Mouse (Mus musculus) adipocyte (in vitro differentiated cells): Measurements from ENCODE around the gene Rfc5.
A peak's percentile ranks its signal among the peaks of the same experiment; 100 is the strongest.

Experiments
- DNase-seq: peaks from one replicate; pipeline ENCODE4 v3.0.0-alpha.2; 2016; ENCODE audit warnings: low spot score

Gene Rfc5

DNA sequence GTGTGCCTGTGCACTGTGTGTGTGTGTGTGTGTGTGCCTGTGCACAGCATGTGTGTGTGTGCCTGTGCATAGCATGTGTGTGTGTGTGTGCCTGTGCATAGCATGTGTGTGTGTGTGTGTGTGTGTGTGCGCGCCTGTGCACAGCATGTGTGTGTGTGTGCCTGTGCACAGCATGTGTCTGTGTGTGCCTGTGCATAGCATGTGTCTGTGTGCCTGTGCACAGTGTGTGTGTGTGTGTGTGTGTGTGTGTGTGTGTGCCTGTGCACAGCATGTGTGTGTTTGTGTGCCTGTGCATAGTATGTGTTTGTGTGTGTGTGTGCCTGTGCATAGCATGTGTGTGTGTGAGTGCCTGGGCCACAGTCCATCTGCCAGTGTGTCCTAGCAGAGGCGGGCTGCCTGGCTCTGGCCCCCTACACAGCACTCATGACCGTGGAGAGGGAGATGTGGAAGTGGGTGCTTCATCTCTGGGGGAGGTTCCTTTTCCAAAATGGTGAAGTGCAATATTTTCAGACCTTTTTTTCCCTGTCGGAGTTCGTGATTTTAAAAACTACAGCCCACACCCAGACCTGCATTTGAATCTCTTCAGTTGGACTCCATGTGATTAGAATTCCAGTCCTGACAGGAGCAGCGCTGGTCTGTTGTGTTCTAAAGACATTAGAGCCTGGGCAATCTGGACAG is 14.3 kb downstream of the Rfc5 start:
- DNase-seq, result peak; percentile 17

DNA sequence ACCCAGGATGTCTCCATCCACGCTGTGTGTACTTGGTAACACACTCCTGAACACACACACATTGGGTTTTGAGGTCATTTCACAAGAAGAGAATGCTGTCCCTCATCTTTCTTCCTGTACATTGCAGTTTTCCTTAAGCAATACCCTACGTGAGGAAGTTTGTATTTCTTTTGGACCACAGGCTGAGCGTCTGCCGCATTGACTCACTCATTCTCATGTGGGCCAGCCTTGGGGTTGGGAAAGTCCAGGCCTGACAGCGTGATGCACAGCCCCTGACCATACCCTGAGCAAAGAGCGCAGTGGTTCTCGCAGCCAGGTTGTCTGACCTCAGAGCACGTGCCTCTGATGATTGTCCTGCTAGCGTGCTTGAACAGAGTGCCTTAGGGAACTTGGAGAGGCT is 15.4 kb downstream of the Rfc5 start:
- no peak for DNase-seq

DNA sequence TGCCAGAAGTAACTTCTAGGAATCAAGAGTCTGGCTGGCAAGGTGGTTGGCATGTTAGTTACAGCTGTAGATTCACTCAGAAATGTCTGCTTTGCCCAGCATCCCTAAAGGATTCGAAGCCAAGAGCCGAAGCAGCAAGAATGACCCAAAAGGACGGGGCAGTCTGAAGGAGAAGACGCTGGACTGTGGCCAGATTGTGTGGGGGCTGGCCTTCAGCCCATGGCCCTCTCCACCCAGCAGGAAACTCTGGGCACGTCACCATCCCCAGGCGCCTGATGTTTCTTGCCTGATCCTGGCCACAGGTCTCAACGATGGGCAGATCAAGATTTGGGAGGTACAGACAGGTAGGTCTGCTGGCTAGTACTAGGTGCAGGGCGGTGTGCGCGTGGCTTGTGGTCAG is 18.3 kb downstream of the Rfc5 start:
- no peak for DNase-seq

DNA sequence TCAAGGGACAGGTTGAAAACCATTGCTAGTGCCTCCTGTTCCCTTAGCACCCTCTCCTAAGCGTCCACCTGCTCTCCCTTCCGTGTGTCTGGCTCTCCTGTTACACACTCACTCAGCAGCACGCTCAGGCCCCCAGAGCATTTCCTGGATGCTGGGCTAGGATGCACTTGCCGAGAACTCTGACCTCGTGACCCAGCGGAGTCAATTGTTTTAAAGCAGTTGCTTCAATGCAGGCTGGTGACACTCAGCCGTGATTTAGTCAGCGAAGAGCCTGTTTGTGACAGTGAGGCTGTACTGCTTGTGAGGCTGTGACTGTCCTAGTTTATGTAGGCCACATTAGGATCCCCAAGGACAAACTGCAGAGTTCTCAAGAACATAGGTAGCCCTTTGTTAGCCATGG is 21.6 kb downstream of the Rfc5 start:
- DNase-seq, result no peak

DNA sequence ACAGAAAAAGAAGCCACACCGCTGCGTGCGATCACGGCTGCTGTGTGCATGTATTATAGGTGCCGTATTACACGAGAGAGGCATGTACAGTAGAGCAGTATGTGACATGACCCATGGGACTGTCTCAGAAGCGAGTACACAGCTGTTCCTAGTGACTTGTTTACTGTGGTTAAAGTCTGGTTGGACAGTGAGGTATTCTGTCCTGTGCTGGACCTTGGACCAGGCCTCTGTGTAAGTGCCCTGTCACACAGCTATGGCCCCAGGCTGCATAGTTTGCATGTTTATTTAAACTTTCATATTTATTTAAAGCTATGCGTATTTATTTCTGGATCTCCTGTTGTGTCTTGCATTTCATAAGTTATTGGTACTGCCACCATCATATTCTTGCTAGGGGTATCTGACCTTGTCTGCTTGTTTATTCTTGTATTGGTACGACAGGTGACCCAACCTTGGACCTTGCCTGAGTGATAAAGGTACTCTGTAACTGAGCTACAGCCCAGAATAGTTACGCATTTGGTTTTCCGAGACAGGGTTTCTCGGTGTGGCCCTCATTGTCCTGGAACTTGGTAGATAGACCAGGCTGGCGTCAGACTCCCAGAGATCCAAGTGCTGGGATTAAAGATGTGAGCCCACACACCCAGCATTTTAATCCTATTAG is 22.8 kb downstream of the Rfc5 start:
- DNase-seq, result no peak

DNA sequence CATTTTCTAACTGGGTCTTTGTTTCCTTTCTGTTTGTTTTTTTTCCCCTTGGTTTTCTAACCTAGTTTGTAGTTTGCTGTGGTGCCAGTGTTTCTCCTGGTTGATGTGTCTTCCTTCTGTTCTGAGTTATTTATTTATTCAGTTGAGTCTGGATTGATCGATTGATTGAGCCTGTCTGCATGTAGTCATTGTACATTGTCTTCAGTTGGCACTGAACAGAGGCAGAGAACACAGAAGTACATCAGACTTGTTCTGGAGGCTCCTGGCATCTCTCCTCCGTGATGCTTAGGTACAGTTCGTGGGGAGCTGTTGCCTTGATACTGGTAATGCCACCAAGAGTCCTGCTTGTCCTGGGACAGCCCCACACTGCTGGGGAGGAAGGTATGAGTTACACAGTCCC is 24.0 kb downstream of the Rfc5 start:
- no peak for DNase-seq

DNA sequence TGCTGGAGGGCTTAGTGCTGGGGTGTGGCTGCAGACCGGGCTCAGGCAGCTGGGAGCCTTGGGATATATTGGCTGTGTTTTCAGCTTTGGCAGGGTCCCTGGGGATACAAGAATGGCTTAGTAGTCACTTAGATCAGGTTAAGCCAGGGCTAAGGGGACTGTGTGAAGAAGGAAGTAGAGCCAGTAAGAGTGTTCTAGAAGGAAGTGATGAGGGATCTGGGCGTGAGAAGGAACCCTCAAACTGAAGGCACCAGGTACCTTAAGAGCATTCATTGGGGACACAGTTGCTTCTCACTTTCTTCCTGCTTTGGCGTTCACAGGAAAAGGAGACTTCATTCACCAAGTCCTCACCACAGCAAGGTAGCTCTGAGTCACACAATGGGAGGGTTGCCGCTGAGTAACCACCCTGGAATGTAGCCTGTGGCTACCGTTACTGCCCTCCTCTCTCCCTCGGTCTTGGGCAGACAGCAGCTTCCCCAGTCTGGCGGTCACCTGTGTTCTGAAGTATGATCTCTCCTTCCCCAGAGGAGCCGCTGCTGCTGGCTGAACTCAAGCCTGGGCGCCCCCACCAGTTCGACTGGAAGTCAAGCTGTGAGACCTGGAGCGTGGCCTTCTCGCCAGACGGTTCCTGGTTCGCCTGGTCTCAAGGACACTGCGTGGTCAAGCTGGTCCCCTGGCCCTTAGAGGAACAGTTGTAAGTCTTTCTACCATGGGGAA is 25.6 kb downstream of the Rfc5 start:
- DNase-seq, result peak; percentile 34

DNA sequence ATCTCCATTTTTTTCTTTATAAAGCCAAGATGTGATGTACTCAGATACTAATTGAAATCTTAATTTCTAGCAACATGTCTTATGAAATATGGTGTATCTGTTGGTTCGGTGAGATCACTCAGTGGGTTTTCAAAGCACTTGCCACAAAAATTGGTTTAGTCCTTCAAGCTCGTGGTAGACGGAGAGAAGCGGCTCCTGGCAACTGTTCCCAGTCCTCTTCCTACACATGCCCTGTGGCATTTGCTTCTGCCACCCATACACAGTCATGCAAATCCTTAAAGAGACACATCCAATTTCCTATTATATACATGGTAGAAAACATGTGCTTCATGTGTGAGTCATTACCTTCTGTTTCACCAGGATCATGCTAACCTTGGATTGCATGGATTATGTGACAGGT is 27.3 kb downstream of the Rfc5 start:
- DNase-seq, result no peak

DNA sequence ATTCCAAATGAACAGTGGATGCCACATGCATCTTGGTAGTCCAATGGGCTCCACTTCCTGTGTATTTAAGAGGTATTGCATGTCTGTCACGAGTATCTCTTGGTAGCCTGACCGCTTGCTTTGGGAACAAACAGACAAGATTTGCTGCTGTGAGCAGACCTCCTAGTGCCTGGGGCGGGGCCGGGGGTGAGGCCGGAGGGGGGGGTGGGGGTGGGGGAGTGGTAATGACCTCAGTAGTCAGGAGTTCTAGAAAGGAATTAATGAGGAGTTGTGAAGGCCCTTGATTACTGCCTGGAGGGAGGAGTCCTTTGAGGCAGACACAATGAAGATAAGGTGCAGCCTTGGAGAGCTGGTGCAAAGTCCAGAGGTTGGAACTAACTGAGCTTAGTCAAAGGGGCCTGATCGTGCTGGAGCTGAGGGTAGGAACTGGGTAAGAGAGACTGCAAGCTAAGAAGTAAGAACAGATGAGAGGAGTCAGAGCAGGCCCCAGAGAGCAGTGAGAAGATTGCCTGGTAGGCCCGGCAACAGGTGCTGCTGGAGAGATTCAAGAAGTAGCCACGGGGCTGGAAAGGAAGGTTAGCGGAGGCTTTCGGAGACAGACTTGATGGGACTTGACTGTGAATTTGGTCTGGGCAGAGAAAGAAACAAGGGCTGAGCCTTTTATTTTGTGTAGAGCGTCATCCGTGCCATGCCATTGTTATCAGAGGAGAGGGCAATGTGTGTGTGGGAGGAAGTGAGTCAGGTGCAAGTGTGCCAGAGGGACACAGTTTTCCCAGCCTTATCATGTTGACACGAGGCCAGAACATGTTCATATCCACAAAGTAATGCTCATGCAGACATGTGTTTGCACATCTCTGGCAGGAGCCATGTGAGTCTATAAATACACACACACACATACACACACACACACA is 28.0 kb downstream of the Rfc5 start:
- no peak for DNase-seq

DNA sequence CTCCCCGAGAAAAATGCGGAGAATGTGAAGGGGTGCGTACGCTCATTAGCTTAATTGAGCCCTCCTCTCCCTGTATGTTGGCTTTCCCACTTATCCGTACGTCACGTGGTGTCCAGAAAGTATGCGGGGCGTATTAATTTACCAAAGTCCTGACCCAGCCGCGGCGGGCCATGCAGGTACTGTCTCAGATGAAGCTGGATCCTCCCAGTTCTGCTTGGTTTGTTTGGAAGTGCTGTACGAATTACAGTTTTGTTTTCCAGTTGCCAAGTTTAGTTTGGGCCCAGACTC is 28.7 kb downstream of the Rfc5 start:
- DNase-seq, result no peak

DNA sequence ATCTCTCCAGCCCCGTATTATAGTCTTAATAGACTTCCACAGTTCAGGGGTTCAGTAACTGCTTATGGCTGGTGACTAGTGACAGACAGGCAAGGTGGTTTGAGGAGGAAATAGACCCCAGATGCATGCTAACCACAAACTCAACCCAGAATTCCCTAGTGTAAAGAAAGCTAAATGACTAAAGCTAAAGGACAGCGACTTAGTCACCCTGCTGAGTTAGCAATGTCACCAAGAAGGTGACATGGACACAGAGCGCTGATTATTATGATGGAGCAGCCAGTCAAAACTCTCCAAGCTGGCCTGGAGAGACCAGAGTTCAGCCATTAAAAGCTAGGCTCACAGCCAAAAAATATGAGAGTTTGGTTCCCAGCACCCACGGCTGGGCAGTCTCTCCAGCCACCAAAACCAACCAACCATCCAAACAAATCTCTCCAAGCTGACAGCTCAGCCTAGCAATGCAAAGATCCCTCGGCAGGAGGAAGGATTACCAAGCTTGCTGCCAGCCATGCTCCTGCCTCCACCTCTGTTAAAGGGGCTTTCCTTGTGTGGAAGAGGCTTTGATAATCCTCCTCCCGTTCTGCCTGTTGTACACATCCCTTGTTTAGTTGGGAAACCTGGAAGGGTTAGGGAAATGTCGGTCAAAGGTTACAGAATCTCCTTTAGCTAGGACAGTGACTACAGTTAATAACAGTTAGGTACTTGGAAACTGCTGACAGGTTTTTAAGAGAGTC is 29.2 kb downstream of the Rfc5 start:
- DNase-seq, result peak; percentile 51

DNA sequence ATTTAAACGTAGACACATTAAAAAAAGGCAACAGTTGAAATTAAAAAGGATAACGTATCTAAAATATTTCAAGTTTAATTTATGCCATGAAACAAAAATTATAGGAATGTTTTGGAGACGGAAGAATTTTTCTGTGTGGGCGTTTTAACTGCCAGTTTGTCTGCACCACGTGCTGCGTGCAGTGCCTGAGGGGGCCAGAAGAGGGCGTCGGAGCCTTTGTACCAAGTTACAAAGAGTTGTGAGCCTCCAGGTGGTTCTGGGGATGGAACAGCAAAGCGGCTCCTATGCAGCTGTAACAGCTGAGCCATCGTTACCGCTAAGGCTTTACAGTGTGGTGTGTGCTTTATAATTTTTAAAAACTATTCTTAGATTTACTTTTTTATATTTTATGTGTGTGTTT is 30.1 kb downstream of the Rfc5 start:
- peak; percentile 40 for DNase-seq

DNA sequence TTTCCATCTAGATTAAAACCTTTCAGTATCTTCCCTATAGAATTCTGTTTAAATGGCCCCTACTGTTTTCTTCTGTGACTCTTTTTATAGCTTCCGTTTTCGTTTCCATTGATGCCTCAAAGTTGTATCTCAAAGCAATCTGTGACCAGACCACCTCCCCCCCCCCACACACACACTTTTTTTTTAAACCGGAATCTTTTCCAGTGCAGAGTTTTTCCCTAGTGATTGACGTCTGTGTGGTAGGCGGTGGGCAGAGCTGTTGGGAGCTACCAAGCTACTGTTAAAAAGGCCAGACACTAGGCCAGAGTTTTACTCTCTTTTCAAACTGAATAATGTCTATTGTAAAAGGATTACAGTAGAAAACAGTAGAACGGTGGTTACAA is 30.6 kb downstream of the Rfc5 start:
- DNase-seq, result peak; percentile 30

DNA sequence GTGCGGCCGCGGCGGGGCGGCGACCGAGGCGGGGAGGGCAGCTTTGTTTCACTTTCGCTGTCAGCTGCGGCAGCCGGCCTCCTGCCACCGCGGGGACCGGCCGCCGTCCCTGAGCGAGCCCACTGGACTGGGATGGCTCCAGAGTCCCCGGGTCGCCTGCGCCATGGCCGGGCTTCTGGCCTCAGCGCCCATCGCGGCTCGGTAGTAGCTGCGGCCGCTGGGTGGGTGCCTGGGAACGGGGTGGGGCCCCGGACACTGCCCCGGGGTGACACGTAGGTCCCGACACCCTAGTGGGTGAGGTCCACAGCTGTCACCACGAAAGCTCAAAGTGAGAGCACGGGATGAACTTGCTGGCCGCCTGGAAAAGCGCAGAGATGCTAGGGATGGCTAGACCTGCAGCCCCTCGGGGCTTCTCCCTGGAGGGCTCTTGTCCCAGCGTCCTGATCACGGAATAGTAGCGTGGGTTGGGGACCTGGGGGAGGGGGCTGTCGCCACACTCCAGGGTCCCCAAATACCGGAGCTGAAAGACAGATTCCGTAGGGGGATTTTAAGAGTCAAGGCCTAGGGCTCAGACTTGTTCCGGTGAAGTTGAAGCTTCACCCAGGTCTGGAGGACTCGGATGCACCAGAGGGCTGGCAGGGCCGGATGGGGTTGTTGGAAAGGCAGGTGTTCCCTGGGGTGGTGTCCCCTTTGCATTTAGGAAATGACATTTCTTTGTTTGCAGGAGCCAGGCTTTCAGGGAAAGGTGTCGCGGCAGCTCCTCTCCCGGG is 31.2 kb downstream of the Rfc5 start:
- peak; percentile 37 for DNase-seq

DNA sequence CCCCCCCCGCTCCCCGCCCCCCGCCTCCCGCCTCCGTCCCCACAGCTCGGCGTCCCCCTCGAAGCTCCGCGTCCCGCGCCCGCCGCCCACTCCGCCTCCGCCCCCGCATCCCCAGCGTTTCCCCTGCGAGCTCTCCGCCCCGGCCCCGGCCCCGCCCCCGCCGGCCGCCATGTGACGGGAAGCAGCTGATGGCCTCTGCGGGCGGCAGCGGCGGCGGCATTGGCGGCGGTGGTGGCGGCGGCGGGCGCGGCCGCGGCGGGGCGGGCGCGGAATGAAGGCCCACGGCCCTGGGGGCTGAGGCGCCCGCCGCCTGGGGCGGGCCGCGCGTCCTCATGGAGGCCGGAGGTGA is 31.7 kb downstream of the Rfc5 start, which contains the start of gene Wsb2:
Gene Wsb2 (plus strand): TSS at position 176 of the 349 bp plus-strand sequence.
- peak; percentile 46 for DNase-seq

DNA sequence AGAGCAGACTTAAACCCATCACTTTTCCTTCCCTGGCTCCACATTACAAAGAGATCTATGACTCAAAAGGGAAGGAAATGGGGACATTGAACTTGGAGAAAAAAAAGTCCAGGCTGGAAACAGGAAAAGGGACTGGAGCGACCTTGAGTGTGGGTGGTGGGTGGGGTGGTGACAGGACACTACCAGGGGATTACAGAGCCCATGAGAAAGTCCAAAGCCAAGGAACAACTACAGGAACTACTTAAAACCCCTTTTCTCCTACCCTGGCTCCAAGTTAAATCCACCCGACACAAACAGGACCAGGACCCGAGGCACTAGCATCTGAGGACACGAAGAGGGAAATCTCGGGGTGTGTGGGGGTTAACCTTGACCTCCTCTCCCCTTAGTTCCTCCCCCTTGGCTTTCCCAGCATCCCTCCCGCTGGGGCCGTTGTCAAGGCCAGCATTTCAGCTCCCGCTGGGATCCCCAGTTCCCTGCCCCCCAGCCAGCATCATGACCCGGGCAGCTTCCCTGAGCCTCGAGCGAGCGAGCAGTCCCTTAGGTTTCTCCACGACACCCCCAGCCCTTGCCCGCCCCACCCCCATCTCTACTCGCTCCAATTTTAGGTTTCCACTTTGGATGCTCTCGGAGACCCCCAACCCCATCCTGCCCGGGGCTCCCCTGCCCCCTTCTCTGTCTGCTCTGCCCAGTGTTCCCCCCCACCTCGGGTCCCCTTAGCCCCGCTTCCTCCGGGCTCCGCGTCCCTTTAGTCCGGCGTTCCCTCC is 32.3 kb downstream of the Rfc5 start:
- DNase-seq, result peak; percentile 44

DNA sequence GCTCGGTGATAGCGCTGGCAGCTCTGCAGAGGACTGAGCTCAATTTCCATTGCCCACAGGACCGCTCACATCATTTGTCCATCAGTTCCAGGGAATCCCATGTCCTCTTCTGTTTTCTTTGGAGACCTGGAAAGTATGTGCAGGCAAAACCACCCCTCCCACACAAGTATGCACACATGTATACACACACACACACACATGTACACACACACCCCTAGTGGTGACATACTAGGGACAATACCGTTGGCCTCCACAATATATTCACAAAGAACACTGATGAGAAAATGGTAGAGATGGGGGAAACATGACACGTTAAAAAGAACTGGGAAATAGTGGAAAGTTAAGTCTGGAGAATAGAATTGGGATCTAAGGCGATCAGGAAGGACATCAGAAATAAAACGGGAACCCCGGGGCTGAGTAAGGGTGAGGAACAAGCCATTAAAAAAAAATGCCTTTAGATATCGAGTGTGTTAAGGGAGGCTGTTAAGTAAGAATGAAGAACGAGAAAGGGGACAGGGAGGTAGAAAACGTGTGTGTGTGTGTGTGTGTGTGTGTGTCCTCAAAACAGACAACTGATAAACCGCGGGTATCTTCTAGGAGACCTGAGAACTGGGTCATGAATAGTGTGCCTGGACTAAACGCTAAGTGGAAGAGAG is 33.1 kb downstream of the Rfc5 start:
- DNase-seq, result no peak

DNA sequence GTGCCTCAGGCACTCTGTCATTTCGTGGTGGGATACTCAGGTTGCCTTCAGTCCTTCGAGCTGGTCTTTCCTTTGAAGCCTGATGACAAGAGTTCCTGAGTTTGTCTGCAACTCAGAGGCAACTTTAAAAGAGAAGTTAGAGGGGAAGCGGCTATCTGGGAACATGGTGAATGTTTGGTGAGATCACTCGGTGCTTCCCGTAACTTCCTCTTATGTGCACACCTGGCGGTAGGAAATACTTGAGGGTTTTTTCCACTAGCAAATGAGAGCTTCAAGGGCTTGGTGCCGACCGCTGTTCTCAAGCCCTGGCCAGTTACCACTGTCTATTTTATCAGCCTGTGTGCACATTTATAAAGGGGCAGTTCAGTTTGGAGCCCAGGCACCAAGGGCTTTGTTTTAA is 34.7 kb downstream of the Rfc5 start:
- no peak for DNase-seq

DNA sequence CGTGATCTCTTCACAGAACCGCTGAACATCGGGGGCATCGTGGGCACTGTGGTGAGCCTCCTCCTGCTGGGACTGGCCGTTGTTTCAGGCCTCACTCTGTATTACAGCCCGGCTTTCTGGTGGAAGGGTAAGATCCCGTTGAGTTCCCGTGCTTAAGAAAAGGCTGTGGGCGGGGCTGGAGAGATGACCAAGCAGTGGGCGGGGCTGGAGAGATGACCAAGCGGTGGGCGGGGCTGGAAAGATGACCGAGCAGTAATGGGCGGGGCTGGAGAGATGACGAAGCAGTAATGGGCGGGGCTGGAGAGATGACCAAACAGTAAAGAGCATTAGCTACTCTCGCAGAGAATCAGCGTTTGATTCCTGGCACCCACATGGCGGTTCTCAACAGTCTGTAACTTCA is 40.6 kb downstream of the Rfc5 start:
- DNase-seq, result no peak

DNA sequence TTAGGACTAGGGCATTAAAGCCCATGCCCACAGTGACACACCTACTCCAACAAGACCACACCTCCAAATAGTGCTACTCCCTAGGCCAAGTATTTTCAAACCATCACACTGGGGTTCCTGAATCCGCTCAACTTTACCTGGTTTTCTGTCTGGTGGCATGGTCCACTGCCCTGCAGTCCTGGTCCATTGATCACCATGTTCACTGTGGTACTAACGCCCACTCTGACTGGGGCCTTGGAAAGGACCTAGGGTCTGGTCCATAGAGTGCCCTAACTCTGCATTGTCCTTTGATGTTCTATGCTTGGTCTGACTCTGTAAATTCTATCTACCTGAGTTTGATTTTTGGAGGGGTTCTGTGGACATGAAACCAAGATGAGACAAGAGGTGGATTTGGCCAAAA is 41.0 kb downstream of the Rfc5 start:
- DNase-seq, result no peak
